ENCODE assay signal across 10 mouse cellular contexts in the genomic region with DNA sequence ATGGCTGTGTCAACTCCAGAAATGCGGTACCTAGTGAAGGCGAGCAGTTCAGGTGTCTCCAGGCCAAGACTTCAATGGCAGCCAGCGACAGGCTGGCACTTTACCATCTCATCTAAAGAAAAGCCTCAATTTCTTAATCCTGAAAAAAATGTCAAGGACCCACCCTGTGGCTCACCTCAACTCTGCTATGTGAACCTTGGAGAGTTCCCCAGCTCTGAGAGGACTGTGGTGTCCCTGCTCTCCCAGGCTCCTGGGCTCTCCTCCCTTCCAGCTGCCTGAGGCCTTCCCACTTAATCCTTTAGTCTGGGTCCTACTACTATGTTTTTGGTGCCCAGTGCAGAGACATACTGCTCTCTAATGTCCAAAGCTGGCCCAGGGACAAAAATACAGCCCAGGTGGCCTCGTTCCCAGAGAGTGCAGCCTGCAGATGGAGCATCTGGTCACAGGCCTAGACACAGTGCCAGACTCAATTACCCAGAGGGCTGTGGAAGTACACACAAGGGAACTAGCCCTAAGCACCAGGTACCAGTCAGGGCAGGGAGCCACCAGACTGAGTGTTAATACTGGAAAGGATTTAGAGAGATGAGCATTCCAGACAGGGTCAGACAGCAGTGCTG.
DNase-seq lines count a peak whose midpoint lies in the region; ATAC-seq and TF ChIP-seq lines count a peak whose summit lies in the region.
"Had no signal": no experiment of that assay in that cellular context is flagged by ENCODE, and none has a peak within 500 bp of the region (broad histone marks: within the 10 kb centered on the region; RNA-seq: fewer than 3 reads in every experiment).

No protein-coding gene starts in this region.

- peak; percentile 64 to 80 for DNase-seq in adrenal gland, adult (ENCODE audit: inconsistent age in 2 of 2, low spot score in 1 of 2)
- no peak for DNase-seq in adrenal gland, adult 18-20 months (ENCODE audit: low spot score in 2 of 2)
- DNase-seq in forebrain, postnatal 0 days = peak; percentile 46
- peak; percentile 69 for DNase-seq in hindbrain, postnatal 0 days (ENCODE audit: low spot score)
- DNase-seq in urinary bladder, postnatal 36 days (ENCODE audit: low spot score in 2 of 2) = no peak
- DNase-seq in kidney, adult 8-10 months = no peak
- DNase-seq in kidney, adult 9 months = no peak
- DNase-seq: thymus, postnatal 25 days had no signal

- H3K9me3 ChIP-seq in forebrain, postnatal 0 days (ENCODE audit: low read length) = no peaks in the 10 kb centered on the region
- H3K9me3 ChIP-seq in hindbrain, postnatal 0 days (ENCODE audit: low read length) = no peaks in the 10 kb centered on the region

- WGBS in forebrain, postnatal 0 days = 63% methylated on average over 4 of the region's 4 CpGs
- 70% methylated on average over 4 of the region's 4 CpGs for WGBS in hindbrain, postnatal 0 days

- no peak for TF ChIP-seq CTCF in forebrain, postnatal 0 days (IDR thresholded peaks at IDR 0.05; ENCODE audit: low read depth)
- no peak for TF ChIP-seq CTCF in hindbrain, postnatal 0 days (IDR thresholded peaks at IDR 0.05; ENCODE audit: low read depth)

- H3K9ac ChIP-seq in forebrain, postnatal 0 days = no peak overlapping the region
- no peak overlapping the region for H3K9ac ChIP-seq in hindbrain, postnatal 0 days (replicated peaks; ENCODE audit: low read length)

- no peaks in the 10 kb centered on the region for H3K36me3 ChIP-seq in forebrain, postnatal 0 days (ENCODE audit: insufficient read depth)
- no peaks in the 10 kb centered on the region for H3K36me3 ChIP-seq in hindbrain, postnatal 0 days (ENCODE audit: insufficient read depth, low read length)

- H3K27ac ChIP-seq in forebrain, postnatal 0 days (ENCODE audit: low read depth, low read length) = no peak overlapping the region
- no peak overlapping the region for H3K27ac ChIP-seq in hindbrain, postnatal 0 days

- H3K27me3 ChIP-seq in forebrain, postnatal 0 days (ENCODE audit: insufficient read depth, low read length) = no peaks in the 10 kb centered on the region
- H3K27me3 ChIP-seq in hindbrain, postnatal 0 days (ENCODE audit: insufficient read depth, low read length) = no peaks in the 10 kb centered on the region

- ATAC-seq in cerebellum, adult (ENCODE audit: insufficient number of reproducible peaks, low FRiP score, low TSS enrichment) = peak; percentile 51
- peak; percentile 14 for ATAC-seq in forebrain, postnatal 0 days
- peak; percentile 49 for ATAC-seq in hindbrain, postnatal 0 days
- ATAC-seq: intestine, embryonic 16.5 days had no signal

- no peak overlapping the region for H3K4me3 ChIP-seq in forebrain, postnatal 0 days (ENCODE audit: low read depth, low read length)
- H3K4me3 ChIP-seq in hindbrain, postnatal 0 days (ENCODE audit: low read length) = no peak overlapping the region

- H3K4me2 ChIP-seq in forebrain, postnatal 0 days (ENCODE audit: low read depth) = no peak overlapping the region
- no peak overlapping the region for H3K4me2 ChIP-seq in hindbrain, postnatal 0 days (ENCODE audit: low read depth, low read length)

- H3K4me1 ChIP-seq in forebrain, postnatal 0 days (ENCODE audit: insufficient read depth) = 0 out of 2 replicates have a peak, but pooled peaks cover 7% of the 10 kb centered on the region
- H3K4me1 ChIP-seq in hindbrain, postnatal 0 days (ENCODE audit: insufficient read depth, low read length) = peaks cover 30% of the 10 kb centered on the region

Comparison
In these comparisons a context has a peak if more than half of its experiments do, and no peak if none do; other contexts are left out.
1. DNase-seq: peak in adrenal gland, adult (2 of 2), forebrain, postnatal 0 days (single experiment) and hindbrain, postnatal 0 days (single experiment); none in adrenal gland, adult 18-20 months (0 of 2), urinary bladder, postnatal 36 days (0 of 2), kidney, adult 8-10 months (0 of 2) and kidney, adult 9 months (single experiment).
2. Peak in every context shown above with its lines, with median percentiles within 50 percentile points of each other: ATAC-seq.